Mouse (Mus musculus) kidney, postnatal 0 days (tissue): ENCODE measurements around the gene C8b. TPM values are rescaled to one million over a fixed set of nuclear protein-coding genes. Genes with fewer than 3 reads are reported as not detected.
A peak's percentile ranks its signal among the peaks of the same experiment; 100 is the strongest.

ENCODE experiments used
- ATAC-seq: fragments of 200-750 bp; cut with Nextera tagmentation; replicated peaks from 2 replicates; pipeline ENCODE4 v1.8.0; 2017; ENCODE audit warnings: low read depth, moderate number of reproducible peaks, moderate TSS enrichment, moderate library complexity; ENCODE audit not compliant: low FRiP score
- DNase-seq: peaks from one replicate; pipeline ENCODE4 v3.0.0-alpha.2; 2016; ENCODE audit warnings: low spot score
- H3K27ac ChIP-seq: fragments of 300-500 bp; sonication (generic); 2 replicates; pipeline ENCODE4 v1.5.1; 2014; ENCODE audit warnings: mild to moderate bottlenecking
- H3K27me3 ChIP-seq: fragments of 300-500 bp; sonication (generic); 2 replicates; pipeline ENCODE4 v1.6.1; 2014; ENCODE audit warnings: low read length, mixed read lengths; ENCODE audit not compliant: insufficient read depth
- H3K36me3 ChIP-seq: fragments of 300-500 bp; sonication (generic); 2 replicates; pipeline ENCODE4 v1.6.1; 2014; ENCODE audit warnings: low read length, mixed read lengths; ENCODE audit not compliant: insufficient read depth
- H3K4me1 ChIP-seq: fragments of 300-500 bp; sonication (generic); replicated peaks from 2 replicates; pipeline ENCODE4 v1.6.1; 2014; ENCODE audit warnings: antibody characterized with exemption, low read length, mixed read lengths; ENCODE audit not compliant: insufficient read depth
- H3K4me2 ChIP-seq: fragments of 300-500 bp; sonication (generic); 2 replicates; pipeline ENCODE4 v1.6.1; 2014; ENCODE audit warnings: mild to moderate bottlenecking, low read length, moderate library complexity, mixed read lengths
- H3K4me3 ChIP-seq: fragments of 300-500 bp; sonication (generic); replicated peaks from 2 replicates; pipeline ENCODE4 v1.5.1; 2014; ENCODE audit warnings: low read depth, low read length
- H3K9ac ChIP-seq: fragments of 300-500 bp; sonication (generic); 2 replicates; pipeline ENCODE4 v1.6.1; 2014; ENCODE audit warnings: low read depth, low read length
- H3K9me3 ChIP-seq: fragments of 300-500 bp; sonication (generic); replicated peaks from 2 replicates; pipeline ENCODE4 v1.6.1; 2016; ENCODE audit warnings: low read length, inconsistent platforms, mixed read lengths
- CTCF ChIP-seq: IDR thresholded peaks from 2 replicates; pipeline ENCODE4 v1.5.1; 2016; ENCODE audit warnings: antibody characterized with exemption, low read depth, mild to moderate bottlenecking, moderate library complexity
- WGBS: fragments of 180-500 bp; shearing (Covaris S2); extraction: QIAGEN DNeasy Blood & Tissue Kit; methylation state at CpG from one replicate; pipeline ENCODE4 v1.1.7; 2014; 5-methylcytosine and 5-hydroxymethylcytosine counted together
- polyA plus RNA-seq: library from polyadenylated mRNA; unstranded; fragments of >200 nt; fragmentation: Nextera tagmentation; extraction: Ambion mirVana; gene quantifications from 2 replicates; pipeline ENCODE4 v1.2.1, GENCODE M21; 2015

The C8b gene
- polyA plus RNA-seq, 1 experiment from 2014 or later, result not detected

DNA sequence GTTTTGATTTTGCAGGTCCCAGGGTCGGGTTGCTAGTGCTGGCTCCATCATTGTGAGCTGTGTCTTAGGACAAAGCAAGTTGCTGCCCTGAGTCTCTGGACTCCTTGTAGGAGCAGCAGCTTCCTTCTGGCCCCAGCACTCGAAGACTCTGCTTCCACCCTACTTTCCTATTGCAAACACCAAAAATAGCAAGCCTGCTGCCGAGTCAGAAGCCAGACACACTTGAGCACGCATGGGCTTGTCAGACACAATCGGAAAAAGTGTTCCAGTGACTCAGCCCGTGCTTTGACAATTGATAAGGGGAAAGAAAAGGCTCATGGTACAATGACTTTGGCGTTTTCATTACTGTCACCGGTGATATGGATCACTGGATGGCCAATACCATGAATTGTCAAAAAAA, 36.9 kb upstream of the C8b start:
- Histone ChIP-seq H3K27me3 (no peaks in the 10 kb centered on the region), H3K9ac (no peak overlapping the region), H3K4me1 (no peaks in the 10 kb centered on the region), H3K9me3 (no peaks in the 10 kb centered on the region), H3K4me3 (no peak overlapping the region), H3K4me2 (no peak overlapping the region), H3K36me3 (no peaks in the 10 kb centered on the region), H3K27ac (no peak overlapping the region)
- no peak for DNase-seq
- 77% methylated on average over 8 of the region's 8 CpGs for WGBS
- ATAC-seq, result no peak
- no peak for TF ChIP-seq CTCF

DNA sequence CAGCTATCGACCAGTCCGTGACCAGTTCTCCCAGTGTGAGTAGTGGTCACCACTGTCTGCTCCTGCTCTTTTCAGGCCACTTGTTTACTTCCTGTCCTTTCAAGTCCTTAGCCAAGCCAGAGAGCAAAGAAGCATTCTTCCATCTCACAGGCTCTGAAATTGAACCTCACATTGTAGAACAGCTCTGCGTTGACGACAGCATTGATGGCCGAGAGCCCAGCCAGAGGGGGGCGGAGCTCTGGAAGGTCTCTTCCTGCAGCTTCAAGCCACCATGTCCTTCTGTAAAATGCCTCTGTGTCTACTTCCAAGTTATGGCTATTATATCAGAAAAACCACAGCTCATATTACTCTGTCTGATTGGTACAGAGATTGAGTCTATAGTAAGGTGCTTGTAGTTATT, 19.6 kb upstream of the C8b start:
- TF ChIP-seq CTCF, result no peak
- ATAC-seq, result no peak
- Histone ChIP-seq H3K4me1 (no peaks in the 10 kb centered on the region), H3K4me2 (no peak overlapping the region), H3K9ac (no peak overlapping the region), H3K9me3 (no peaks in the 10 kb centered on the region), H3K36me3 (no peaks in the 10 kb centered on the region), H3K4me3 (no peak overlapping the region), H3K27ac (no peak overlapping the region), H3K27me3 (no peaks in the 10 kb centered on the region)
- WGBS, result 40% methylated on average over 6 of the region's 6 CpGs
- peak; percentile 44 for DNase-seq

DNA sequence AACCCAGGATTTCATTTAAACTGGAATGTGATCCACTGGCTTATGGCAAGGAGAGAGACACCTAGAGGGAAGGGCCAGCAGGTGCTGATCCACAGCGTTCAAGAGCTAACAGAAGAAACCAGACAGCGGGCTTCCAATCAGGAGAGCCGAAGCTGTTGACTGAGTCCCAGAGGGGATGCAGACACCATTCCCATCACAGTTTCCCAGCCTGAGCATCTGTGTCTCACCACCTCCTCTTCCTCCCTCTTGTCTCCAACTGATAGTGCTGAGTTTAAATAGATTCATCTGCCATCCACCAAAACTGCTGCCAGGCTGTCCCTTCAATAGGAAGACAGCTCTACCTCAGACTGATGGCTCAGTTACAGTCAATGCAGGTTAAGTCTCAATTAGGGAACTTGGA, 12.0 kb upstream of the C8b start:
- Histone ChIP-seq H3K4me3 (no peak overlapping the region), H3K27ac (no peak overlapping the region), H3K9ac (no peak overlapping the region), H3K4me1 (no peaks in the 10 kb centered on the region), H3K9me3 (no peaks in the 10 kb centered on the region), H3K36me3 (no peaks in the 10 kb centered on the region), H3K4me2 (no peak overlapping the region), H3K27me3 (no peaks in the 10 kb centered on the region)
- TF ChIP-seq CTCF, result no peak
- no peak for DNase-seq
- WGBS, result 86% methylated on average over 3 of the region's 3 CpGs
- no peak for ATAC-seq

DNA sequence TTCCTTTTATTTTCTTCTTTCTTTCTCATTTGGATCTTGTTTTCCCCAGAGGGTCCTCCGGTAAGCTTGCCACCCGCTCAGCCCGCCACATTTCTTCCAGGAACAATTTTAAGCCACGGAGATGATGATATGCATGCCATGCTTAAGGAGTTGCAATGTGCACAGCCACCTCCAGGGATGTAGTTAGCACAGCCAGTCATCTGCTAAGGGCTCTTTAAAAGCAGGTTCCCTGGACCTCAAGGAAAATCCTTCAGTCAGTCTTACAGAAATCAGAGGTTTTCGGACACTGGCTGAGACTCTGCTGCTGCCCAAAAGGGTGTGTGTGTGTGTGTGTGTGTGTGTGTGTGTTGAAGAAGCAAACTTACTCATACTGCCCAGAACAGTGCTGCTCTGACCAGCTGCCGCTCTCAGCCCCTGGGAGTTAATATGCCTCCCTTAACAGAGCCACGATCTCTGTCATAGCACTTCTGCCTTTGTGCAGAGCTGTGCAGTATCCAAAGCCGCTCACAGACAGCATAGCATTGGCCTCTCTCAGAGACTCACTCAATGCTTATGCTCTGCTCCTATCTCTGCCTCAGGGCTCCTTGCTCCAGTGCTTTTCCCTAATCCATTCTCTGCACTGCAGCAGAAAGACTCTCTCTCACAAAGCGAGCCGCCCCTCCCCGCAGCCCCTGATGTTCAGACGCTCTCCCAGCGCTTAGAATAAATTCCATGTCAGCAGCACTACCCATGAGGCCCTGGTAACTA, 5.1 kb upstream of the C8b start:
- no peaks in the 10 kb centered on the region for H3K4me1 ChIP-seq
- no peak for ATAC-seq
- no peaks in the 10 kb centered on the region for H3K27me3 ChIP-seq
- 68% methylated on average over 13 of the region's 13 CpGs for WGBS
- DNase-seq, result no peak
- no peak overlapping the region for H3K27ac ChIP-seq
- no peaks in the 10 kb centered on the region for H3K9me3 ChIP-seq
- H3K9ac ChIP-seq, result no peak overlapping the region
- H3K4me2 ChIP-seq, result no peak overlapping the region
- peak; percentile 8; the same call in 1 of the 2 replicates for TF ChIP-seq CTCF
- H3K36me3 ChIP-seq, result no peaks in the 10 kb centered on the region
- H3K4me3 ChIP-seq, result no peak overlapping the region

DNA sequence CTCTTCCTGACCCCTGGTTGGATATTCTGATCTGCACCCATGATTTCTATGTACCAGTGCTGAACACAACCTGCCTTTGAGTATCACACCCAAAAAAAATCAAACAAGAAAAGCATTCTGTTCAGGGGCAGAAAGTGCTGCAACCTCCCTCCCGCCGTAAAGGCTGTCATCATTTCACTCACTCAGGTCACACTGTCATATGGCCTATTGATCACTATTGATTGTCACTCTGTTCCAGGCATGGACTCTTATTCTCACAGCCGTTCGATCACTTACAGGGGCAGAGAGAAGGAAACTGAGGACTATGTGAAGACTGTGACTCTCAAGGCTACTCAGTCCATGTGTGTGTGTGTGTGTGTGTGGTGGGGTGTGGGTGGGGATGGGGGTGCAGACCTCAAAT, 2.1 kb downstream of the C8b start:
- ATAC-seq (no peak), DNase-seq (no peak)
- H3K4me1 ChIP-seq, result no peaks in the 10 kb centered on the region
- no peak for TF ChIP-seq CTCF
- H3K9ac ChIP-seq, result no peak overlapping the region
- H3K4me3 ChIP-seq, result no peak overlapping the region
- H3K4me2 ChIP-seq, result no peak overlapping the region
- H3K27ac ChIP-seq, result no peak overlapping the region
- H3K36me3 ChIP-seq, result no peaks in the 10 kb centered on the region
- no peaks in the 10 kb centered on the region for H3K27me3 ChIP-seq
- 90% methylated on average over 4 of the region's 4 CpGs for WGBS
- H3K9me3 ChIP-seq, result no peaks in the 10 kb centered on the region

DNA sequence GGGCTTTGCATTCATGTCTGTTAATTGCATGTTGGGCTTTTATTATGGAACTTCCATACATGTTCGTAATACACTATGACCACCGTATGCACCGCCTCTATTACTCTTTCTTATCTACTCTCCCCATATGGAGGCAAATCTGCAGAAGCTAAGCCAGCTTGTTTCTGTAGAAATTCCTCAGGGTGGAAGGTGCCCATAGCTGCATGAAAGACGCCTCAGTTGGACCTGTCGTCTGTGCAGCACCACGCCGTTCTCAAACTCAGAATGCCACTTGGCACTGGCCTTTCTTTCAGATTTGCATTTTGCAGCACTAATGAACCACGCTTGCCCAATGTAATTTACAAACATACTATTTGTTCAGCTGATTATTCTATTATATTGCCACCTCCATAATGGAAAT, 3.5 kb downstream of the C8b start:
- DNase-seq, result no peak
- Histone ChIP-seq H3K4me3 (no peak overlapping the region), H3K27me3 (no peaks in the 10 kb centered on the region), H3K4me1 (no peaks in the 10 kb centered on the region), H3K27ac (no peak overlapping the region), H3K9me3 (no peaks in the 10 kb centered on the region), H3K4me2 (no peak overlapping the region), H3K36me3 (no peaks in the 10 kb centered on the region), H3K9ac (no peak overlapping the region)
- TF ChIP-seq CTCF, result no peak
- ATAC-seq, result no peak
- 86% methylated on average over 8 of the region's 8 CpGs for WGBS

DNA sequence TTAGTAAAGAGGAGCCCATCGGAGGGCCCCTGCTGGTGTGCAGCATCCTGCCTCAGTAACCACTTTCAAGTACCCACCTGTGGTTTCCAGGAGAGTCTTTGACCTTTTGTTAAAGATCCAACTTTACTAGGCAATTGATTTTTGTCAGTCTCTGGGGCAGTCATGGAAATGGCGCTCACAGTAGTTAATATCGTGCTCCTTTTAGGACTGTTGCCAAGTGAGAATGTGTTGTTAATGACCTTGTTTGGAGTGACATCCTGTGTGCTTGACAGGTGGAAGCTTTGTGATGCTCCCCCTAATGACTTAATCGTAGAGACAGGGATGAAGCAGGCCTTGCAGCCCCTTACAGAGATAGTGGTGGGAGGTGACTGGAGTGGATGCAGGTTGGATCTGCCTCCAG, 4.2 kb downstream of the C8b start:
- DNase-seq (no peak), ATAC-seq (no peak)
- WGBS, result 66% methylated on average over 4 of the region's 4 CpGs

More for the DNA sequence above, 4.2 kb downstream of the C8b start:
- TF ChIP-seq CTCF, result no peak
- Histone ChIP-seq H3K4me3 (no peak overlapping the region), H3K36me3 (no peaks in the 10 kb centered on the region), H3K9ac (no peak overlapping the region), H3K4me1 (no peaks in the 10 kb centered on the region), H3K27ac (no peak overlapping the region), H3K27me3 (no peaks in the 10 kb centered on the region), H3K4me2 (no peak overlapping the region), H3K9me3 (no peaks in the 10 kb centered on the region)
